Mouse (Mus musculus): ENCODE measurements at regions not wholly inside any gene's neighbourhood (a gene's known extent, or its start where the extent isn't known, plus 50 kb on each side); places are given as distances from the start of the nearest gene placed in this dataset.

- TF ChIP-seq CTCF (IDR thresholded peaks at IDR 0.05; ENCODE audit: low read depth) = no peak
- TF ChIP-seq EP300 (IDR thresholded peaks at IDR 0.05; ENCODE audit: low read depth) = no peak
These were observed 342.3 kb downstream of the Foxo1 start for GRCm38 (mm10) chr3:52610466-52610865.
